Mouse (Mus musculus) E14TG2a.4 (cell line): Measurements from ENCODE around the gene Susd4.

Experiments used
- CTCF ChIP-seq: conservative IDR thresholded peaks from 2 replicates; pipeline ENCODE4 v1.5.1; 2014; ENCODE audit warnings: low read length
- NANOG ChIP-seq: IDR thresholded peaks from 2 replicates; pipeline ENCODE4 v1.6.1; 2014; ENCODE audit warnings: borderline replicate concordance, low read length, mixed read lengths
- POU5F1 ChIP-seq: IDR thresholded peaks from 2 replicates; pipeline ENCODE4 v1.6.1; 2014; ENCODE audit warnings: low read length, borderline replicate concordance

DNA sequence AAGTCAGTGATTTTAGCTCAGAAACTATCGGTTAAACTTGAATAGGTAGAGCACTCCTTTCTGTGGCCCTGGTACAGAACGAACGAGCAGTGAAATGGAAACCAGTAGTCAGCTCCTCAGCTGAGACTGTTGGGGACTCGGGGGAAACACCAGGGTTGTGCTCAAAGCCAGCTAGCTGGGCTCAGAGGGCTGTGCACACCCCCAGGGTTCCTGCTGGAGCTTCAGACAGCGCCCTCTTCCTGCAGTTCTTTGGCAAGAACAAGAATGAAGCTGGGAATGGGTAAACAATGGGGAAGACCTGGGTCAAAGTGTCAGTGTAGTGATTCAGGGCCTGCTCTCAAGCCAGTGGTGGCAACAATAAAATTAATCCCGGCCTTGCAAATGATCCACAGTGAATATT lies 88.5 kb downstream of the Susd4 start:
- peak; percentile 25; the same call in 1 of the 2 replicates for TF ChIP-seq CTCF
- TF ChIP-seq NANOG, result no peak
- no peak for TF ChIP-seq POU5F1
